Mouse (Mus musculus) CD4-positive helper T cell, adult 2 months (primary cell): ENCODE data around the gene Tmem181a.
A peak's percentile ranks its signal among the peaks of the same experiment; 100 is the strongest.
"Not testable (repeated sequence)": the region's sequence is repeated elsewhere in the genome, so short reads cannot be mapped to it uniquely, and the experiment has no call there.

Experiments
- DNase-seq: peaks from one replicate; pipeline ENCODE4 v3.0.0-alpha.2; 2012; ENCODE audit warnings: low read depth, missing footprints, low spot score

Tmem181a gene

GRCm38 (mm10) chr17:6256400-6257069 is at the start of gene Tmem181a:
TSS of gene Tmem181a (plus strand) at chr17:6256860.
- DNase-seq: not testable (repeated sequence)

GRCm38 (mm10) chr17:6211721-6212120 is 44.9 kb upstream of the Tmem181a start:
- no peak for DNase-seq

GRCm38 (mm10) chr17:6215640-6216039 is 41.0 kb upstream of the Tmem181a start:
- DNase-seq: no peak

GRCm38 (mm10) chr17:6216514-6216913 is 40.1 kb upstream of the Tmem181a start:
- DNase-seq: no peak

DNA sequence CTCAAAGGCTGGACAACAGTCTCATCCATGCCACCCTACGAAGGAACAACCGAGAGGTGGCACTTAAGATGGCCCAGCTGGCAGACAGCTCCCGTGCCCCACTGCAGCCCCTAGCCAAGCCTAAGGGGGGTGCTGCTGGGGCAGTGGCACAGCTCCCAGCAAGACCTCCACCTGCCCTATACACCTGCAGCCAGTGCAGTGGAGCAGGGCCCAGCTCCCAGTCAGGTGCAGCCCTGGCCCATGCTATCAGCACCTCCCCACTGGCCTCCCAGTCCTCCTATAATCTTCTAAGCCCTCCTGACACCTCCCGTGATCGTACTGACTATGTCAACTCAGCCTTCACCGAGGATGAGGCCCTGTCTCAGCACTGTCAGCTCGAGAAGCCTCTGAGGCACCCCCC is 24.0 kb upstream of the Tmem181a start:
- DNase-seq: not testable (repeated sequence)

DNA sequence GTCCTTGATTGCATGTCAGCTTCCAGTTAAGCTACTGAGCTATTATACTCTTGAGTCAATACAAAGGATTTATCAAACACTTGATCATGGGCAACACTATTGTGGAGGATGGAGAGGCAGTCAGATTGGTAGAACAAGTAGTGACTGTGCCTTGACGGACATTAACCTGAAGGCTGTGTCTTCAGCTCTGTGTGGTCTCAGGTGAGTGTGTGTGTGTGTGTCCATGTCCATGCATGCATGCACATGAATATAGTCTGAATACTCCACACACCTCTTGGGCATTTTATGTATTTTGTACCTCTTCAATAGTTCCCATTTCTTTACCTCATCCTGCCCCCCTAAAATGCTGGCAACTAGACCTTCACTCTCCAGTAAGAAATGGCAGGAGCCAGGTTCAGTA is 5.4 kb upstream of the Tmem181a start:
- not testable (repeated sequence) for DNase-seq

DNA sequence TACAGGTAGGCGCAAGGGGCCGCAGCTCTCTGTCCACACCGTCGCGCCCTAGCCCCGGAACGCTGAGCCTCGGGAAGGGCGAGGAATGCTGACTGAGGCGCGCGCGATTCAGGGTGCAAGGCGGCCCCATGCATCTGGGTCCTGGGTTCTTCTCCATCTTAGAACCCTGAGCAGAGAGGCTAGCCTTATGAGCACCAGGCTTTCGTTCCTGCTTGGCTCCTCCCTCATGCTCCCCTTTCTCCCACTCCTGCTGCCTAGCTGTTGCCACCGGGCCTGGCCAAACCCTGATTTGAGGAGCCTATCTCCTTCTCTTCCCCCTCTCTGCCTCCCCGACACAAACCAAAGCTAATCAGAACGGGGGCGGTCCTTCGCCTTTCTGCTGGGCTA is 403 bp downstream of the Tmem181a start:
- not testable (repeated sequence) for DNase-seq

DNA sequence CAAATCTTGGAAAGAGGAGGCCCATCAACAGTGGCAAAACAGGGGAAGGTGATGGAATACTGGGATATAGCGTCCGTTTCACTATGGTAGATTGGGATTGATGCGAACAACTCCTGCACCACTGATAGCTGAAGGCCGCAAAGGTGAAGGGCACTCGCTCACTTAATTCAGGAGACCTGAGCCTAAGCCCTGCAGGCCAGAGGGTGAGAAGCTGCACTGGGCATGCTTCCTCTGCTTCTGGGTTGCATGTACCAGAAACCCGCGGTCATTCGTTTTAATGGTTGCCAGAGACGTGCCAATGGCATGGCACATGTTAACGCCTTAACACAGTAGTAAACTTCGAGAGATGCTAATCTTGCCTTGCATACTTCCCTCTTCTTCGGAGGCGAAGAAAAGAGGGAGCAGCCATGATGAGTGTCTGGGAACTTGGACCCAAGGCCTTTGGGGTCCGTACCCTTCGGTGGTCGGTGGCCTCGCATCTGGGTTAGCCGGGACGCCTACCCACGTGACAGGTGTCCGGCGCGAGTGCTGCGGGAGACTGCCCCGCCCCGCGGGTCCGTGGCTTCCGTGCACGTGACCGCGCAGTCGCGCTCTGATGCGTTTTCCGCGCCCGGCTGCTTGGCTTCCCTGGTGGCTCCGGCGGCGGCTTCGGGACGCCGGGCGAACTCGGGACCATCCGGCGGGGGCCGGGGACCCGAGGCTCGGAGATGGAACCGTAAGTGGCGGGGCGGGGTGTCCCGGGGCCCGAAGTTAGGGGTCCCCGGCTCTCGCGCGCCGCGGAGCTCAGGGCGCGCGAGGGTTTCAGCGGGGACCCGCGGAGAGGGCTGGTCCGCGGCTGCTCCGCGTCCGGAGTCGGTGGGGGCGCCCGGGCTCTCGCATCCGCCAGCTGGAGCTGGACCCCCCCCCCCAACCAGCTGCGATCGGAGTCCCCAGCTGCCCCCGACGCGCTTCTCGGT is 13.5 kb downstream of the Tmem181a start:
- peak; percentile 29 for DNase-seq

DNA sequence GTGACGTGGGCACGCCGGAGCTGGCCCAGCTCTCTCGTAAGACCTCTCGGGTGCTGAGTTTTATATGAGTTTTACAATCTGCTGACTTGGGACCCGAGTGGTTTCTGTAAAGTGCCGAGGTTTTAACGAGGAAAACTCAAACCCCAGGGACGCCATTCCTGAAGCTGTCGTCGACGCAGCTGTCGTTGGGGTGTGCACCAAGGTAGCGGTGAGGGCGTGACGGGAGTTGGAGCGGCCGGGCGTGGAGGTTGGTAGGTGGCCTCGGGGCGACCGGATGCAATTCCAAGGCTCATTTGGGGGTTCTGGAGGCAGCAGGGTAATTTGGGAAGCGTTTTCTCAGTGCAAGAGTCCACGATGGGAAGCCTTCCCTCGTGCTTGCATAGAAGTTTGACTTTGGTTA is 14.2 kb downstream of the Tmem181a start:
- DNase-seq: peak; percentile 31

DNA sequence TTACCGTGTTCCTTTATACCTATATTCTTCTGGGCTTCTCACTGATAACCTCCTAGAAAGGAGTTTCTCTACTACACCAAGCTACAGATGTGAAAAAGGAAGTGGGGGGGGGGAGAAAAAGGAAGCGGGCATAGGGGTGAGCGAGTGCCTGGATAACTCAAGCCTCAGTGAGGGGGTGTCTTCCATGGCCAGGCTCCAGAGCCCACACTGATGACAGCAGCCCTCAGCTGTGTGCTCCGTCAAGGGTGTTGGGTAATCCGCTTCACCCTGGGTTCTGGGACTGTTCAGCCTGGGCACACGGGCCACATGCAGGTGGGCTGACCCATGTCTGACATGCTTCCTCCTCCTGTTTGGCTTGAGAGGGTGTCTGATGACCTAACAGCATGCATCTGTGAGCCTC is 15.3 kb downstream of the Tmem181a start:
- DNase-seq: peak; percentile 1

DNA sequence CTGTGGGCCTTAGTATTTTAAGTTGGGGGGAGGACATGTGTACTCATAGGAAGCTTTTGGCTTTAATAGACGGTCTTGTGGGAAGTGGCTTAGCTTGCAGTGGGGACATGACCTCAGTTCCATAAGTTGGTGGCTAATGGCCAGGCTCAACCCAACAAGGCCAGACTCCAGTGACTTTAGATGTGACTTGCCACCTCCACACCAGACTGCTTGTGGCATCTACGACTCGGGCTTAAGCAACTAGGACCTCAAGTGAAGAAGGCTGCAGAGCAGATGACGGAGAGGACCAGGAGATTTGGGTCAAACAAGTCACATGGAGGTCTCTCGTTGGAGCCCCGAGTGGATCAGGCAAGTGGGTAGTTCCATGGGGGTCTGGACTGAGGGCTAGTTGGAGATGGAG is 18.0 kb downstream of the Tmem181a start:
- DNase-seq: not testable (repeated sequence)

GRCm38 (mm10) chr17:6279205-6279604 is 22.5 kb downstream of the Tmem181a start:
- DNase-seq: not testable (repeated sequence)

GRCm38 (mm10) chr17:6279772-6280171 is 23.1 kb downstream of the Tmem181a start:
- DNase-seq: not testable (repeated sequence)

GRCm38 (mm10) chr17:6280513-6280912 is 23.9 kb downstream of the Tmem181a start:
- not testable (repeated sequence) for DNase-seq

- not testable (repeated sequence) for DNase-seq
Observed at GRCm38 (mm10) chr17:6283137-6283536, 26.5 kb downstream of the Tmem181a start.

- DNase-seq: not testable (repeated sequence)
Observed at GRCm38 (mm10) chr17:6286169-6286568, 29.5 kb downstream of the Tmem181a start.

DNA sequence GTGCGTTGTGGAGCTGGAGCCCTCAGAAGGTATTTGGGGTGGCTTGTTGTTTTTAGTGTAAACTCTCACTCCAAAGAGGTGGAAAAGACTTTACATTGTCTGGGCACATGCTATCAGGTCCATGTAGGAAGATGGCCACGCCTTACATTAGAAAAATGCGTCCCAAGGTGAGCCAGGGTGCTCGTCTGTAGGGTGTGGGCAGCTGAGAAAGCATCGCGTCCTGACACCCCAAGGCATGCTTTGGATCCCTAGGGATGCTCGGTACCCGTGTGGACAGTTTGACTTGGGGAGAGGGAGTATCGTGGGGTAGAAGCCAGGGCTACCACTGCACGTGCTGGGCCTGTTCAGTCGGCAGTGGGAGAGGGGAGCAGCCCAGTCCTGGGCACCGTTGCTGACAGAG is 32.4 kb downstream of the Tmem181a start:
- not testable (repeated sequence) for DNase-seq

GRCm38 (mm10) chr17:6293882-6294281 is 37.2 kb downstream of the Tmem181a start:
- DNase-seq: not testable (repeated sequence)

DNA sequence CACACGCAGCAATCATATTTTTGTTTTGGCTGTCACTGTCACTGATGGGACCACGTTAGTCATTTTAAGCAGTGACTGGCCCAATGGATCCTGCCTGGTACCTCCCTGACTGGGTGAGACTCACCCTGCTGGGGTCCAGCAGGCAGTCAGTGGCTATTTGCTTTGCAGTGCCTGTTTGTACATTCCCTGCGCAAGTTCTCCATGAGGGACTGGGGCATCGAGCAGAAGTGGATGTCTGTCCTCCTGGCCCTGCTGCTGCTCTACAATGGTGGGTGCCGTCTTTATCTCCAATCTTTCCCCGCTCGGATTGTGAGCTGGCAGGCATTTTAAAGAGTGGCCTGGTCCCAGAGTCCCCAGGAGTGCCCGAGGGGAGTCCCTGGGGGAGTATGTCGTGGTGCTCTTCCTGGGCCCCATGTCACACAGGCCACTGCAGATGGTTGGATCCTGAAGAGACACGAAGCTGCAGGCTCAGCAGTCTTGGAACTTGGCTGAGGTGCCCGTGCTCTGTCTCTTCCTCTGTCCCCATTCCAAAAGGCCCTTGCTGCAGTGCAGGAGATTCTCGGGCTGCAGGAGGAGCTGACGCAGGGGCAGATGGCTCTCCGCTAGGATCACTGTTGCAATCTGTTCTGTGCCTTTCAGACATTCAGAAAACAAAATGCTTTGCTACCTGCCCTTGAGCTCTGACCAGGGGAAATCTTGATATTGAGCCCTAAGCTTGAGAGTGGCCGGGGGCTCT is 40.6 kb downstream of the Tmem181a start:
- DNase-seq: not testable (repeated sequence)

- not testable (repeated sequence) for DNase-seq
Observed at GRCm38 (mm10) chr17:6300190-6300863, 43.7 kb downstream of the Tmem181a start.

DNA sequence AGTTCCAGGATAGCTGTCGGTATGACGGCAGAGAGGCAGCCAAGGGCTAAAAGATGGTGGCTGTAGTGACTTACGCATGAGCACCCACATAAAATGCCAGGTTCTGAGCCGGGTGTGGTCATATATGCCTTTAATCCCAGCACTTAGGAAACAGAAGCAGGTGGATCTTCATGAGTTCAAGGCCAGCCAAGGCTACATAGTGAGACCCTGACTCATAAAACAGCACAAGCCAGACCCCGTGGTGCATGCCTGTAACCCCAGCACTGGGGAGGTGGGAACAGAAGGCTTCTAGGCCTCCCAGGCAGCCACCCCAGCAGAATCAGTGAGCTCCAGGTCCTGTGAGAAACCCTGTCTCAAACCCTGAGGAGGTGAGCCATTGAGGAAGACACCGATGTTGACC is 48.2 kb downstream of the Tmem181a start:
- not testable (repeated sequence) for DNase-seq
